Mouse (Mus musculus) heart, postnatal 0 days (tissue): ENCODE measurements around the gene Trappc6a.
A peak's percentile ranks its signal among the peaks of the same experiment; 100 is the strongest.

ENCODE experiments used
- CTCF ChIP-seq: IDR thresholded peaks from 2 replicates; pipeline ENCODE4 v1.5.1; 2016; ENCODE audit warnings: antibody characterized with exemption, control low read depth, low read depth
- EP300 ChIP-seq: IDR thresholded peaks from 2 replicates; pipeline ENCODE4 v1.6.1; 2016; ENCODE audit warnings: antibody characterized with exemption, low read depth

DNA sequence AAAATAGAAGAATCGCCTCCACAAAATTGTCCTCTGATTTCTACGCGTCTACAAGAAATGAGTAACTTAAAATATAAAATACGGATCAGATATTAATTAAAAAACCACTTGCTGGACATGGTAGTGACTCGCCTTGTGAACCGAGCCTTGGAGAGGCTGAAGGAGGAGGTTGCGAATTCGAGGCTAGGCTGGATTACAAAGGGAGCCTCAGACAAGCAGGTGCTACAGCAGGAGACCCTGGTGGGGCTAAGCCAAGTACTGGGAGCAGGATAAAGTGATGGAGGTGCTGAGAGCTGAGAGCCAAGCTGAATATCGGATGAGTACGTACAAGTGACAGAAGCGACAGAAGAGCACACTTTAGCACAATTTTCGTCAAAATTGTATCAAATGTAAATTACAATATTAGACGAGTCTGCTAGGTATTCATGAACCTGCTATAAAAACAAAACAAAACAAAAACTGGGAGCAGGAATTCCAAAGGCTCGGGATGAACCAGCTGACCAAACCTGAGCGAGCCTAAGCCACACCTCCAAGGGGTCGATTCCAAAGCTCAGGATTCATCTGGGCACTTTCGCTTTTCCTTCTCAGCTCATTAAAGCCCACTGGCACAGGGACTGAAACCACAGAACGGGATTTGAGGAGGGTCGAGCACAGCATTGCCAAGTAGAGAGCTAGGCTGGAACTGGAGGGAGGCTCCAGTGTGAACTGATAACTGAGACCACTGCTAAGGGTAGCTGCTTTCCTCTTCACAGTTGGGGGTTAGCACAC, 54.6 kb downstream of the Trappc6a start, which contains the start of gene Ppp1r37:
- TF ChIP-seq CTCF (no peak), EP300 (0 out of 2 replicates have a peak, but pooled peaks have one; percentile 14)
